Mouse (Mus musculus) frontal cortex, postnatal 10 days (tissue): ENCODE measurements around the gene Etfbkmt.
A peak's percentile ranks its signal among the peaks of the same experiment; 100 is the strongest.
"Not testable (repeated sequence)": the region's sequence is repeated elsewhere in the genome, so short reads cannot be mapped to it uniquely, and the experiment has no call there.

Experiments
- DNase-seq, 2 experiments: peaks; one replicate each; pipeline ENCODE4 v3.0.0; 2022; ENCODE audit warnings: low spot score in 2 of 2, mixed read lengths in 1 of 2

Gene Etfbkmt

GRCm38 (mm10) chr6:149187371-149187770, 47.7 kb downstream of the Etfbkmt start:
- no peak for DNase-seq

GRCm38 (mm10) chr6:149188041-149188924, 48.6 kb downstream of the Etfbkmt start, which contains the start of gene Amn1:
Gene Amn1 (minus strand): TSS chr6:149188712.
- DNase-seq, result peak; percentile 95

GRCm38 (mm10) chr6:149188925-149189257, 49.2 kb downstream of the Etfbkmt start:
- no peak for DNase-seq

GRCm38 (mm10) chr6:149189340-149189922, 49.8 kb downstream of the Etfbkmt start:
- DNase-seq, result no peak

- not testable (repeated sequence) for DNase-seq
Measured at GRCm38 (mm10) chr6:149191951-149192350, 52.3 kb downstream of the Etfbkmt start.

- DNase-seq, result no peak
Measured at GRCm38 (mm10) chr6:149193276-149193905, 53.7 kb downstream of the Etfbkmt start.

GRCm38 (mm10) chr6:149197116-149197515, 57.5 kb downstream of the Etfbkmt start:
- no peak for DNase-seq

GRCm38 (mm10) chr6:149198572-149198971, 58.9 kb downstream of the Etfbkmt start:
- no peak for DNase-seq
